Mouse (Mus musculus) heart, postnatal 0 days (tissue): ENCODE data around the gene Nt5c. TPM values are rescaled to one million over a fixed set of nuclear protein-coding genes. Genes with fewer than 3 reads are reported as not detected.
"Not testable (repeated sequence)": the region's sequence is repeated elsewhere in the genome, so short reads cannot be mapped to it uniquely, and the experiment has no call there.

Source experiments
- ATAC-seq: fragments of 200-750 bp; cut with Nextera tagmentation; 2 replicates; pipeline ENCODE4 v1.8.0; 2017; ENCODE audit warnings: low read depth, moderate number of reproducible peaks, moderate library complexity; ENCODE audit not compliant: insufficient read depth
- DNase-seq: peaks from one replicate; pipeline ENCODE4 v3.0.0-alpha.2; 2016; ENCODE audit warnings: low spot score
- H3K27ac ChIP-seq: fragments of 300-500 bp; sonication (generic); 2 replicates; pipeline ENCODE4 v1.5.1; 2014; ENCODE audit warnings: low read depth, mild to moderate bottlenecking
- H3K27me3 ChIP-seq: fragments of 300-500 bp; sonication (generic); 2 replicates; pipeline ENCODE4 v1.6.1; 2014; ENCODE audit warnings: low read length, mixed read lengths; ENCODE audit not compliant: control insufficient read depth, insufficient read depth
- H3K36me3 ChIP-seq: fragments of 300-500 bp; sonication (generic); replicated peaks from 2 replicates; pipeline ENCODE4 v1.6.1; 2014; ENCODE audit warnings: low read length, mixed read lengths; ENCODE audit not compliant: control insufficient read depth, insufficient read depth
- H3K4me1 ChIP-seq: fragments of 300-500 bp; sonication (generic); 2 replicates; pipeline ENCODE4 v1.6.1; 2014; ENCODE audit warnings: antibody characterized with exemption; ENCODE audit not compliant: control insufficient read depth, insufficient read depth
- H3K4me2 ChIP-seq: fragments of 300-500 bp; sonication (generic); 2 replicates; pipeline ENCODE4 v1.6.1; 2014; ENCODE audit warnings: low read depth, mild to moderate bottlenecking, low read length, moderate library complexity
- H3K4me3 ChIP-seq: fragments of 300-500 bp; sonication (generic); 2 replicates; pipeline ENCODE4 v1.5.1; 2014; ENCODE audit warnings: low read depth, low read length
- H3K9ac ChIP-seq: fragments of 300-500 bp; sonication (generic); replicated peaks from 2 replicates; pipeline ENCODE4 v1.6.1; 2014; ENCODE audit warnings: low read depth, low read length, mixed read lengths
- H3K9me3 ChIP-seq: fragments of 300-500 bp; sonication (generic); replicated peaks from 2 replicates; pipeline ENCODE4 v1.6.1; 2016; ENCODE audit warnings: low read length; ENCODE audit not compliant: control insufficient read depth
- CTCF ChIP-seq: IDR thresholded peaks from 2 replicates; pipeline ENCODE4 v1.5.1; 2016; ENCODE audit warnings: antibody characterized with exemption, control low read depth, low read depth
- EP300 ChIP-seq: IDR thresholded peaks from 2 replicates; pipeline ENCODE4 v1.6.1; 2016; ENCODE audit warnings: antibody characterized with exemption, low read depth
- WGBS: fragments of 180-500 bp; shearing (Covaris S2); extraction: QIAGEN DNeasy Blood & Tissue Kit; methylation state at CpG from one replicate; pipeline ENCODE4 v1.1.7; 2014; 5-methylcytosine and 5-hydroxymethylcytosine counted together
- polyA plus RNA-seq: library from polyadenylated mRNA; unstranded; fragments of >200 nt; fragmentation: Nextera tagmentation; extraction: Ambion mirVana; gene quantifications from 2 replicates; pipeline ENCODE4 v1.2.1, GENCODE M21; 2015
- total RNA-seq: library from RNA; depleted of rRNA; stranded (reverse); fragments of >200 nt; gene quantifications from 2 replicates; pipeline ENCODE4 v1.2.3, GENCODE M21; 2014; ENCODE audit warnings: low replicate concordance

The Nt5c gene
- total and polyA plus RNA-seq, 2 experiments from 2014 or later, result 24.5 to 53.7 TPM

- ATAC-seq, result no peak
- TF ChIP-seq EP300, result no peak
- no peak for TF ChIP-seq CTCF
- Histone ChIP-seq H3K36me3 (no peaks in the 10 kb centered on the region), H3K4me3 (no peak overlapping the region), H3K27ac (no peak overlapping the region), H3K27me3 (no peaks in the 10 kb centered on the region), H3K4me1 (peaks cover 5% of the 10 kb centered on the region; the same call in 1 of the 2 replicates), H3K4me2 (no peak overlapping the region), H3K9me3 (no peaks in the 10 kb centered on the region), H3K9ac (no peak overlapping the region)
- no peak for DNase-seq
- WGBS, result 22% methylated on average over 6 of the region's 6 CpGs
Observed at GRCm38 (mm10) chr11:115457405-115457804, 34.3 kb downstream of the Nt5c start.

GRCm38 (mm10) chr11:115456182-115456581, 35.5 kb downstream of the Nt5c start:
- ATAC-seq, result no peak
- Histone ChIP-seq H3K4me3 (no peak overlapping the region), H3K4me2 (no peak overlapping the region), H3K9me3 (no peaks in the 10 kb centered on the region), H3K4me1 (peaks cover 5% of the 10 kb centered on the region; the same call in 1 of the 2 replicates), H3K27ac (no peak overlapping the region), H3K36me3 (no peaks in the 10 kb centered on the region), H3K27me3 (no peaks in the 10 kb centered on the region), H3K9ac (no peak overlapping the region)
- DNase-seq, result no peak
- TF ChIP-seq CTCF, result no peak
- 79% methylated on average over 5 of the region's 5 CpGs for WGBS

- Histone ChIP-seq H3K9me3 (no peaks in the 10 kb centered on the region), H3K4me1 (peaks cover 5% of the 10 kb centered on the region; the same call in 1 of the 2 replicates), H3K27ac (no peak overlapping the region), H3K9ac (no peak overlapping the region), H3K4me3 (no peak overlapping the region), H3K27me3 (no peaks in the 10 kb centered on the region), H3K4me2 (no peak overlapping the region), H3K36me3 (no peaks in the 10 kb centered on the region)
- ATAC-seq (no peak), DNase-seq (no peak)
- no peak for TF ChIP-seq EP300
- no peak for TF ChIP-seq CTCF
- WGBS, result 87% methylated on average over 15 of the region's 15 CpGs
Observed at GRCm38 (mm10) chr11:115455619-115456018, 36.0 kb downstream of the Nt5c start.

DNA sequence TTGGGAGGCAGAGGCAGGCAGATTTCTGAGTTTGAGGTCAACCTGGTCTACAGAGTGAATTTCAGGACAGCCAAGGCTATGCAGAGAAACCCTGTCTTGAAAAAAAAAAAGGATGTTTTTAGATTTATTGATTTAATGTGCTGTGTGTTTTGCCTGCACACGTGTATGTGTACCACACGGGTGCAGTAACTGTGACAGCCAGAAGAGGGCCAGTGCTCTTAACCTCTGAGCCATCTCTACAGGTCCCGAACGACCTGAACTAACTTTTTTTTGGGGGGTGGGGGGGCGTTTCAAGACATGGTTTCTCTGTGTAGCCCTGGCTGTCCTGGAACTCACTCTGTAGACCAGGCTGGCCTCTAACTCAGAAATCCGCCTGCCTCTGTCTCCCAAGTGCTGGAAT, 36.8 kb downstream of the Nt5c start:
- ATAC-seq, H3K9ac ChIP-seq, H3K4me3 ChIP-seq, H3K27ac ChIP-seq, H3K4me1 ChIP-seq, H3K36me3 ChIP-seq, H3K27me3 ChIP-seq, H3K4me2 ChIP-seq, DNase-seq, H3K9me3 ChIP-seq: not testable (repeated sequence)
- 83% methylated on average over 6 of the region's 6 CpGs for WGBS

DNA sequence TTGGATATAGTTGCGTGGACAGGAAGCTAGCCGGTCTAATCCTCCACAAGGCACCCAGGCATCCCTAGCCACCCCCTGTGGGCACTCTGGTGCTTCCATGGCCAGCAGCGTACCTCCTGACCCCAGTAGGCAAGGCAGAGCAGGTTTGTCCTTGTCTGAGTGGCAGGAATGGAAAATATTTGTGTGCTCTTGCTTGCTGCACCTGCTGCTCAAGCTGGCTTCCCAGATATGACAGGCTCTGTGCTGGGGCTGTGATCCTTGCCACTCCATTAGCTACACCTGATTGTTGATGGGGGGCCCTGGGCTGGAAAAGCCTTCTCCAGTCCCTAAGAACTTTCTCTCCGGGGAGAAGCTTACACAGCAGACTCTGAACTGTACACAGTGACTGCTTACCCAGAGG, 38.4 kb downstream of the Nt5c start:
- ATAC-seq, result no peak
- Histone ChIP-seq H3K9ac (no peak overlapping the region), H3K36me3 (no peaks in the 10 kb centered on the region), H3K4me2 (no peak overlapping the region), H3K4me3 (no peak overlapping the region), H3K9me3 (no peaks in the 10 kb centered on the region), H3K27ac (peak overlapping the region; percentile 39; the same call in 1 of the 2 replicates), H3K4me1 (peaks cover 9% of the 10 kb centered on the region), H3K27me3 (no peaks in the 10 kb centered on the region)
- 53% methylated on average over 4 of the region's 4 CpGs for WGBS
- DNase-seq, result no peak
- no peak for TF ChIP-seq EP300
- TF ChIP-seq CTCF, result no peak

- Histone ChIP-seq H3K4me2 (no peak overlapping the region), H3K36me3 (no peaks in the 10 kb centered on the region), H3K27ac (no peak overlapping the region; the same call in 1 of the 2 replicates), H3K9ac (no peak overlapping the region), H3K4me1 (peaks cover 13% of the 10 kb centered on the region), H3K27me3 (no peaks in the 10 kb centered on the region), H3K9me3 (no peaks in the 10 kb centered on the region), H3K4me3 (no peak overlapping the region)
- TF ChIP-seq CTCF (no peak), EP300 (no peak)
- DNase-seq, result no peak
- WGBS, result 79% methylated on average over 7 of the region's 7 CpGs
- no peak for ATAC-seq
Observed at GRCm38 (mm10) chr11:115452281-115452860, 39.3 kb downstream of the Nt5c start.
